Mouse (Mus musculus): Measurements from ENCODE around the gene Btbd9.

Btbd9 gene

DNA sequence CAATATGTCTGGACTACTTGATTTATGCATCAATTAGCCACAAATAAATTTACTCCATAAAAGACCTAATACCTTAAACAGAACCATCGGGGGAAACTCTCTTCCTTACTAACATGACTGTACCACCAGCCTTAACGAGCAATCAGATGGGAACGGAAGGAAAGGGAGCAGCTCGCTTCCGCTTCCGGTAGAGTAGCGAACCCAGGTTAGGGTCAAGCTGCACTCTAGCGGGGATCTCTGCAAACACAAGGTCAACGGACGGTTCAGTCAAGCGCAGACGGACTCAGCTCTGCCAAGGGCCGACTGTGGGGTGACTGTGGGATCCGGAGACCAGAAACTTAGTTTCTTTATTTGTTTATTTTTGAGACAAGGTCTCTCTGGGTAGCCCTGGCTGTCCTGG is 25.9 kb upstream of the Btbd9 start:
- no peak for DNase-seq (ENCODE audit: low read depth, low spot score)

DNA sequence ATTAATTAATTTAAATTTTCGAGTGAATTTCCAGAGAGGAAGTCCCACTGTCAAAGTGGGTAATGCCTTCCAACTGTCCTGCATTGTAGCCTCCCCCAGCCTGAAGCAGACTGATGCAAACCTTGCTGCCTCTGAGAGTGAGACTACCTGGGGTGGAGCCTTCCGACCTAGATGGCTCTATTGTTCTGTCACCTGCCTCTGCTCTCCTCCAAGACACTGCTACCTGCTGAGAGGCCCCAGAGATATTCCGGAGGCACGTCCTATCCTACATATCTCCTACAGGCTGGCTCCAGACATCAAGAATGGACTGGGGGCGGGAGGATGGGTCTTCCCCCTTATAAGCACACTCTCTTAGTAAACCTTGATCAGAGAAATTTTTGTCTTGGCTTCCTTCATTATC is 22.0 kb upstream of the Btbd9 start:
- no peak for DNase-seq (ENCODE audit: low read depth, low spot score)

DNA sequence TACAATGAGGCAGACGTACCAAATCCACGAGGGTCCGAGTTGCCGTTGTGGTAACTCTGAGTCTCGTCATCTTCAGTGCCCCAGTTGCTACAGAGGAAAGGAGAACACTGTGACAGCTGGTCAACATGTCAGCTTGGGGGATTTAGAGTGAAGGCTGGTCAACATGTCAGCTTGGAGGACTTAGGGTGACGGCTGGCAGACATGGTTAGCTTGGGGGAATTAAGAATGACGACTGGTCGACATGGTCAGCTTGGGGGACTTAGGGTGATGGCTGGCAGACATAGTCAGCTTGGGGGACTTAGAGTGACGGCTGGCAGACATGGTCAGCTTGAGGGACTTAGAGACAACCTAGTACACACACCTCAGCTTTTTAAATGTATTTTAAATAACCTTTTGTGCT is 21.5 kb upstream of the Btbd9 start:
- no peak for DNase-seq (ENCODE audit: low read depth, low spot score)

DNA sequence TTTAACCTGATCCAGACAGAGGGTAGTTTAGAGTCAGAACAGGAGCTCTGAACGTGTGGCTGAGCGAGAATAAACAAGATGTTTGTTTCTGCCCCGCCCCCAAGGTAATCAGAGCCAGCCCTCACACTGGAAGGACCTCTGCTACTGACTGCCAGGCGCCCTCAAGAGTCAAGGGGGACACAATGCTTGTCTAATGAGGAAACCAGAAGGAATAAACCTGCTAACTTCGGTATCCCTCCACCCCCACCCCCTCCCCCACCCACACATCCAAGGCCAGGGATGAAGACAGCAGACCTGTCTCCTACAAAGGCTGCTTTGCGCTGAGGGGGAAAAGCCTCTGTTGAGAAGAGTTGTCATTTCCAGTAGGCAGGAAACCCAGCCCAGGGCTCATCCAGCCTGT is 18.6 kb upstream of the Btbd9 start:
- no peak for DNase-seq (ENCODE audit: low read depth, low spot score)

DNA sequence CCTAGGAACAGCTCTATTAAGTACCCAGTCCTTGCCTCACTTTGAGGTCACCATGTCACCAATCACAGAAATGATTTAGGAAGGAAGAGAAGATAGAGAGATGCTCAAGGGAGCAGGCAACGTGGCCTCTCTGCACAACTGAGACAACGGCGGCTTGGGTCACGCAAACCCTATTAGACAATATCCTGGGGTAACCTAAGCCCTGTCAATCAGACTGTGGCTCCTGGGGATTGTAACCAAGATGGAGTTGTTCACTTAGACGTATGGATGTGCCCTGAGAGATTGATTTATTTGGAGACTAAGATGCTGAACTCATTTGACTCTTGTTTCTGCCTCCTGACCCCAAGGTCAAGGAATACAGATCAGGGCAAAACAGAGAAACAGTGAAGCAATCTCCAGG is 18.1 kb upstream of the Btbd9 start:
- DNase-seq (ENCODE audit: low read depth, low spot score) = no peak

DNA sequence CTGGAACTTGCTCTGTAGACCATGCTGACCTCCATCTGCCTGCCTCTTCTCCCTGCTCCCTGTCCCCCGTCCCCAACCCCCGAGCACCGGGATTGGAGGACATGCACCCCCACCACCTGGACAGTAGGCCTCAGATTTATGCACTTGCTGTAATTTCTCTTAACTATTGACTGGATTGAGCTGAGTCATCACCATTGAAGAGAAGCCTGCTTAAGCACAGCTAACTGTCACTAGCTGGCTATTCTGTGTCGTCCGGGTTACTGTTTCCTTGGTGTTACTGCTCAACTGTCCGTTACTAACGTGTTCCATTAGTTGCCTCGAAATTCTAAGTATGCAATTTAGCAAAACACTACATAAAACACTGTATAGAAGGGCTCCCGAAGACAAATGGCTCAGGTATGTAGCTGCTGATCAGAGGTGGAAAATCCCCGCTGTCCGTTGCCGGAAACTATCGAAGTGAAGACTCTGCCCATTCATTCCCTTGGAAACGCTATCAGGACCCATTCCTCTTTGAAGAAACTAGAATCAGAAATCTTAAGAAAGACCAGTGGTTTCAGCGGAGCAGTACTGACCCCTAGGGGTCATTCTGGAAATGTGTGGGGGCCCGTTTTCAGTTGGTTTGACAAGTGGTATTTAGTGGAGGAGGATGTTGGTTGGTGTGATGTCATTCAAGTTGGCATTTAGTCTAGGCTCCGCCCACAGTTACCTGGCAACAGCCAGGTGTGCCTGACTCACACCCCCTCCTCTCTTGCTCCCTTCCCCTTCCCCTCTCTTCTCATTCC is 14.3 kb upstream of the Btbd9 start:
- DNase-seq (ENCODE audit: low read depth, low spot score) = no peak

DNA sequence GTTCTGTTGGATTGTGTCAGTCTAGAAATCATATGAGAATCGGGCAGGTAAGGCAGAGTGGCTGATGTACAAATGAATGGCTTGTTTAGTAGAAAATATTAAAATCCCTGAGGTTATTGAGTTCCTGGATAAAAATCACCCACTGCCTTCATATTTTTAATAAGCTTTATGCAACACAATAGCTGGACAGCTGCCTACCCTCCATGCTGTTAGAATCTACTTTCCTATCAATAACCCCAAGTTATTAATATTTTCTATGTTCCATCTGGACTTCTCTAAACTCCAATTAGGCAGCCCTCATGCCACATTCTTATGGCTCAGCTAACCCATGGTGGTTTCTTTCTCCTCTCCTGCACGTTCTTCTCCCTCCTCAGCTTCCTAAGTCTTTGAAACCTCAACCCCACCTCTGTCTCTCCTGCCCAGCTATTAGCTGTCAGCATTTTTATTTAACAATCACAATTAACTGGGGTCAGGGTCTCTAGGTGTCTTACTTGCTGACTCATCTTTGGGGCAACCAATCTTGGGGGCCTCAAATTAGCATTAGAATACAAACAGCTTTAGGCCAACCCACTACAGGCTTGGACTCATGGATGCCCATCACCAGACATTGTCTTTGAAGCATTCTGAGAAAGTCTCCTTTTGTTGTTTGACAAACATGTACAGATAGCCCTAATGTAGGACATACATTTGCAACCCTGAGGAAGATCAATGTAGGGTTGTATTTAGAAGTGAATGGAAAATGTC is 7.1 kb upstream of the Btbd9 start:
- DNase-seq (ENCODE audit: low read depth, low spot score) = no peak

DNA sequence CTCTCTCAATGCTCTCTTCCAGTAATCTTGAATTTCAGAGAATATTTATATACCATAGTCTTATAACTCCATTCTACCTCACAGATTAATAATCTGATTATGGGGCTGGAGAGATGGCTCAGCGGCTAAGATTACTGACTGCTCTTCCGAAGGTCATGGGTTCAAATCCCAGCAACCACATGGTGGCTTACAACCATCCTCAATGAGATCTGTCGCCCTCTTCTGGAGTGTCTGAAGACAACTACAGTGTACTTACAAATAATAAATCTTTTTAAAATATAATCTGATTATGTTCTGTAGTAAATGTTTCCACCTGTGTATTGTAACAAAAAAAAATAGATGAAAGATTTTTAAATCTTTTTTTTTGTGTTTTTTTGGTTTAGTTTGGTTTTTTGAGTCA is 6.0 kb upstream of the Btbd9 start:
- no peak for DNase-seq (ENCODE audit: low read depth, low spot score)

DNA sequence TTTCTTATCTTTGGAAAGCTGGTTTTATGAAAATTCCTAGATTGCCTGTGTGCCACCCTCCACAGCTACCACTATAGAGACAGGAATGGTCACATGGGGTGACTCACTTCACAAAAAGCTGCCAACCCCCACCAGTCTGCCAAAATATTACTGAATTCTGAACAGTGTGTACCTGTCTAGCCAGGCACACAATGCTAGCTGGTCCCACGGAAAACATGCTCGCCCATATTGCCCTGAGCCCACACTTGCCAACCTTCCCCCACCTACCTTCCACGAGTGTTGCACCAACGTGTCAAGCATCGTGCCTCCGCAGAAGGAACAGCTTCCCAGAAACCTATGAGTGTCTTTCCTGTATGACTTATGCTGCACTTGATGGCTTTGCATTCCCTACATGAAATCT is 4.9 kb upstream of the Btbd9 start:
- peak; percentile 59 for DNase-seq (ENCODE audit: low read depth, low spot score)

DNA sequence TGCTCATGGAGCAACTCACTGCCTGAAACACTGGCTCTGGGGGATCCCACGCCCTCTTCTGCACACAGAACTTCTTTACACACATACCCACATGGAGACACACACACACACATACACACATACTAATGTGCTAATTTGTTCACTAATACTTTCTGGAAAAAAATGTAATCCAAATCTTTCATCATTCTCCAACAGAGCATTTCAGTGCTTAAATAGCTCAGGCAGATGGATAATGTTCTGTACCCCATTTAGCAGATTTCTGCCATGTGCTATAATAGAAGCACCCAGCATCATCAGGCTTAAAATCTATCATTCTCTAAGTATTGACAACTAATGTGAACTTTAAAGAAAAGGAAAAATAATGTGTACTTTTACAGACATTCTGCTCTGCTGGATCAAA is 4.5 kb upstream of the Btbd9 start:
- no peak for DNase-seq (ENCODE audit: low read depth, low spot score)

DNA sequence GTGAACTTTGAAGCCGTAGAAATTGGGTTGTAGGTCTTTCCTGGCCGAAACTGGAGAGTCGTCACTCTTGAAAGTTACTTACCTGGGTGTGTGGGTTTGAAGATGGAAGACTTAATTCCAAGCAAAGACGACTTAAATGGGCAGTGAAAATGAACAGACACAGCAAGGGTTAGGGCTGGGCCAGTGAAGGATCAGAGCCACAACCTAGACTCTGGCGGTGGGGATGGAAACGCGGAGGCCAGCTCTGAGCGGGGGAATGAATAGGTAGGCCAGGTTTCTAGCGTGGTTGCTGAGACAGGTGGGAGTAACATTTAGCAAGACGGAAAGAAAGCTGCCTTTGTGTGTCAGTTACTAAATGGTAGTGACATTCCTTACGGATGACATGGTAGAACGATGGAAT is 658 bp upstream of the Btbd9 start:
- no peak for DNase-seq (ENCODE audit: low read depth, low spot score)

DNA sequence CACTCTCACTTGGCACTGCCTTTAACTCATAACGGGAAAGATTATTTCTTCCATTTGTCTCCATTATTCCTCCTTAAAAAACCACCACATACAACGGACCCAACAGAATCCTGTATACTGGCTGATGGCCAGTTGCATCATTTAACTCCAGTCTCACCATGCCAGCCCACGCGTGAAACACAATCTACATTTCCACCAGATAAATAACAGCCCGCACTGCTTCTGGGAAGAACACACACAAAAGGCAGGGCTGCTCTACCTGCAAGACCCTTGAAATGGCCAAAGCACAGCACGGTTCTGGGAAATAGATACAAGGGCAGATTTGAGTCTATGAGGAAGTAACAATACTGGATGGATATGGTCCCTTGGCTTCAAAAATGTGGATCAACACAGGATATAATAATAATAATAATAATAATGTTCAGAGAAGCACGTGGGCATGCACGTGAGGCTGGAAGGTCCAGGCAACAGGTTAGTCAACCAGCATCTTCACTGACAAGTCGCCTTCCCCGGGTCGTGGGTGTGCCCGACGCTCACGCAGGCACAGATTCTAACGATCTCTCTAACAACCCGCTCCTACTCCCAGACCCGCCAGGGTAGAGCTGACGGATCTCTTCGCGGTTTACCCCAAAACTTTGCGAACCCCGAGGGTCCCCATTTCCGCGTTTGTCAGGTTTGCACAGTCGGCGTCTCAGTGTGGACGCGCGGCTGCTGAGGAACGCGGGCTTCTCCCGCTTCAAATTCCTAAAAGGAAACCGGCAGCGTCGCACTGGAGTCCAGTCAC is 975 bp downstream of the Btbd9 start:
- DNase-seq (ENCODE audit: low read depth, low spot score) = no peak

DNA sequence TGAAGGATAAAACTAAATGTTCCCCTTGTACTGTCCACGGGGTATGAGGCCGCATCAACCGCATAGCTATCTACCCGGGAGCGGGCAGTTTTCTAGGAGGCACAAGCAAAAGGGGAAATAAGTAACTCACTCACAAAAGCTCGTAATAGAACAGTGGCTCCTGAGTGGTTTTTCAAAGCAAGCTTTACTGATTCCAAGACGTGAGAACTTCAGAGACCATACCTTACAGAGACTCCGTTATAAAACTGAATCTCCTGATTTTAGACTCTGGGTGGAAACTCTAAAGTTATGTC is 1.6 kb downstream of the Btbd9 start:
- DNase-seq (ENCODE audit: low read depth, low spot score) = no peak

DNA sequence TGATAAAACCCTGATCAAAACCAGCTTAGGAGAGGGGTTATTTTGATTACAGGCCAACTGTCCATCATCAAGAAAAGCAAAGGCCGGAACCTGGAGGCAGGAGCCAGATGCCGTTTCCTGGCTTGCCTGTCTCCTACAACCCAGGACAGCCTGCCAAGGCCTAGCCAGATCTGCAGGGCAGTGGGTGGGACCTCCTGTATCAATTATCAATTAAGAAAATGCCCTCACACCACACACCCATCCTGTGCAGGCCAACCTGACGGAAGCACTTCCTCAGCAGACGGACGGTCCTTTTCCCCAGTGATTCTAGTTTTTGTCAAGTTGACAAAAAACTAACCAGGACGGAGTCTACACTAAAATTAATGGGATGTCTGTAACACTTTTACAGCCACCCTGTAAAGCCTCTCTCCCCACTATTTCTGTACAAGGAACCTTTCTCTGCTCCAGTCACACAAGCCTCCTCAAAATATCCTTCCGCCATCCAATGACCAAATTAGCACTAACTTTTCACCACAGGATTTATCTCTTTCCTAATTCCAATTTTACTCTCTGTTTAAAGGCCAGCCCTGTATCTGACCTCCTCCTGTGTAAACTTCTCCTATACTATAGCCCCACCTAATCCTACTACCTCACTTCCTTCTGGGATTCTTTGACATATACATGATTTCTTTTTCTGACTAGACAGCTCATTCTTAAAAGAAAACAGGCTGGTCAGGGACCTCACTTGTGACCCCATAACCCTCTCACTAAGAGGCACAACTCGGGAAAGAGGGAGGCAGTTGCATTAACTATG is 2.1 kb downstream of the Btbd9 start:
- DNase-seq (ENCODE audit: low read depth, low spot score) = no peak

DNA sequence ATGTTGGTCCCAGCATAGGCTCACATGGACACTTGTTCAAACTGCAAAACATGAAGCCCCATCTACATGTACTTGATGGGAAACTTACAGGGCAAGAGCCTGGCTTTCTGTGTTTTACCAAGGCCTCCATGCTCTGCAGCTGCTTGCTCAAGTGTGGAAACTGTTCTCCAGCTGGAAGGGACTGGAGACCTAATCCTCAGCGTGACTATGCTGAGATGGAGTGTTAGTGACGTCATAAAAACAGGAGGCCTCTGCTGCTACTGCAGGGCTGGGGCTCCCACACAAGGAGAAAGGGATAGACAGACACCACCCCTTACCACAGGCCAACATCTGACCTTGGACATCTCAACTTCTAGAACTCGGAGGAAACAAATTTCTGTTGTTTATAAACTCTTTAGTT is 5.3 kb downstream of the Btbd9 start:
- DNase-seq (ENCODE audit: low read depth, low spot score) = no peak

DNA sequence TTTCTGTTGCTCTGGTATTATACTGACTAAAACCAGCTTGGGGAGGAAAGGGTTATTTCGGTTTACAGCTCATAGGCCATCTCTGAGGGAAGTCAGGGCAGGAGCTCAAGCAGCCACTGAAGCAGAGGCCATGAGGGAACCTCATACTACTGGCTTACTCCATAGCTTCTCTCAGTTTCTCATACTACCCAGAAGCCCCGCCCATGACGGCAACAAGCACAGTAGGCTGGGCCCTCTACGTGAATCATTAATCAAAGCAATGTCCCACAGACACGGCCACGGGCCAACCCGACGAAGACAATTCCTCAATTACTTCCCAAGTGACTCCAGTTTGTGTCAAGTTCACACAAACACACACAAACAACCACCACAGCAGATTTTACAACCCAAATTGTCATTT is 6.1 kb downstream of the Btbd9 start:
- no peak for DNase-seq (ENCODE audit: low read depth, low spot score)

DNA sequence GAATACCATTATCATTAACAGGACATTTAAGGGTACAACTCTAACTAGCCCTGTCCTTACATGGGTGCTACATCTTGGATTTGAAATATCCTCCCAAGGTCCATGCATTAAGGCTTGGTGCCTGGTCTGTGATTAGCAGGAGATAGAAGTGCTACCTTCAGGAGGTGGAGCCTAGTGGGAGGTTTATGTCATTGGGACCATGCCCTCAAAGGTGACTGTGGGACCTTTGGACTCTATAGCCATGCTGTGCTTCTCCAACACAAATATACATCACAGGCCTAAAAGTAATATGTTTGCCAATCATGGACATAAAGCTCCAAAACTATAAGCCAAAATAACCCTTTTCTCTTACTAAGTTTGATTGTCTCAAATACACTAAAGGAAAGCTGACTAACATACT is 7.8 kb downstream of the Btbd9 start:
- no peak for DNase-seq (ENCODE audit: low read depth, low spot score)

DNA sequence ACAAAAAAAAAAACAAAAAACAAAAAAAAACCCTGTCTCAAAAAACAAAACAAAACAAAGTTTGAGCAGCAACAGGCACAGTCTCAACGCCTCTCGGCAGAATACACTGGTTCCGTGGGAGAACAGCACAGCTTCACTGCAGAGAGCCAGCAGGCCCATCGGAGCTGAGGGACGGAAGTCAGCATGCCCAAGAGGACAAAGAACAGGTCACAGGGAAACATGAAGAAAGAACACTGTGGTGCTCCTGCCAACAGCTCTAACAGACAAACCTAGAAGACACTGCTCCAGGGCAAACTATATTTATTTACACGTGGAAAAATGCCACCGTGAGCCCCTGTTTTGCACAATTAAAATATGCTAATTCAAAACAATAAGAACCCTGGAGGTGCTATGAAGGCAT is 11.3 kb downstream of the Btbd9 start:
- DNase-seq (ENCODE audit: low read depth, low spot score) = no peak

DNA sequence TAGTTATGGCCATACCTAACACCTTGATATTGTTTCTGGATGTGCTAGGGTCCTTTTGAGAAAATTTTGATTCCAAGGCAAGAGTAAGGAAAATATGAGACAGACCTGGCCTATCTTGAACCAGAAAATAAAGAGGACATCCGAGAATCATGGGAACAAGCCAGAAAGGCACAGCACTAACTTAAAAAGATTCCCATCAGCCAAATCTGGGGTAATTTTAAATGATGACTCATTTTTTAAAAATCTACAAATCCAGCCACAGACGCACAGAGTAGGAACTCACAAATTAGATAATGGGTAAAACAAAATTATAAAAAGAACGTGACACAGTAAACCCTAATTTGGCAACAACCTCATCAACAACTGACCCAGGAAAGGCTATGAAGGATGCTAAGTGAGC is 11.9 kb downstream of the Btbd9 start:
- no peak for DNase-seq (ENCODE audit: low read depth, low spot score)

DNA sequence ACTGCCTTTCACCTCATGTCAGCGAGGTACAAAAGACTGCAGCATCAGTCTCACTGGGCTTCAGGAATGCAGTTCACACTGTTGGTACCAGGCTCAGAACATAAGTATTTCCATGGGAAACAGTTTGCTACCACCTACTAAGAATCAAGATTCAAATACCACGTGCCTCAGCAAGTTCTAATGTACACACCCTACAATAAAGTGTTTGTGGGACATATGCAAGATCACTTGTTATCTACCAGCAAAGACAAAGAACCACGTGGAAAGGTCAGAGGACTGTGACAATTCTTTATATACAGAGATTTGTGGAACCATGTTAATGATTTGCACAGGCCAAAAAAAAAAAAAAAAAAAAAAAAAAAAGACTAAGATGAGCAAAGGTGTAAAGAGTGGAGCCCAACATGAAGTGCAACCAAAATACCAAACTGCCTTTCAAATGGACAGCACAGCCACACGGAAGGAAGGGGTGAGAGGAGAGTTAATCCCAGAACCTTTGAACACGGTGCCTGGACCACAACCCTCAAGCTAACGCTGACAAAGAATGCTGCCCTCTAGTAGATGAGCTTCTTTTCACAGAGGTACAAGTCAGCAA is 12.7 kb downstream of the Btbd9 start:
- no peak for DNase-seq (ENCODE audit: low read depth, low spot score)

DNA sequence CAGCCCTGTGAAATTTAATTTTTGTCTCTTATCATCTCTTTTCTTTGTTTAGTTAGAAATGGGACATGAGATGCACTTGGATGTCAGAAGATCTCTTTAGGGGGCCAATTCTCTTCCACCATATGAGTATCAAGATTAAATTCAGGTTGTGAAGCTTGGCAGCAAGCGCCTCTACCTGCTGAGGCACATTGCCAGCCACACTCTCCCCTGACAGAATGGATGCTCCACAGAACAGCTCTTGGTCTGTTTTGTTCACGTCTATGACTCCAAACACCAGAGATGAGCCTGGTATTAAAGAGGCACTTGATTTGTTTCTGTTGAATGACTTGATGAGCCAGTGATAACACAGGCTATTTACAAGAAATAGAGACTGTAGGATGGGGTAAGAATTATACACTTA is 13.5 kb downstream of the Btbd9 start:
- no peak for DNase-seq (ENCODE audit: low read depth, low spot score)

DNA sequence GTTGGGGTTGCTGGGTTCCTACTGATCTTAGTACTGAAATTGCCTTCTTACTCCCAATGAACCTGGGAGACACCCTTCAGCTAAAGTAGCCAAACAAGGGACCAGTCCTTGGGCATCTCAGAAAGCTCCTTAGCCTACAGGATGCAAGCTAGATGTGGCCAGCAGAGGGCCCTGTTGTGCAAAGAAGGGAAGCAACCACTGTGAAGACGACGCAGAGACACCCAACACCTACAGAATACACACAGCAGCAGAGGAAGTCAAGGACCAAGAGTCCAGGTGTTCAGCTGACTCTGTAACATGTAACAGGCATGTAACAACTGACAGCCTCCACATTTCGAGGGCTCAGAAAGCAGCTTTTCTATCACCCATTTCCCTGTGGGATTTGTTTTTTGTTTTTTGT is 16.8 kb downstream of the Btbd9 start:
- no peak for DNase-seq (ENCODE audit: low read depth, low spot score)
